Mouse (Mus musculus) forebrain, embryonic 11.5 days (tissue): Measurements from ENCODE around the gene Atcay. TPM values are rescaled to one million over a fixed set of nuclear protein-coding genes. Genes with fewer than 3 reads are reported as not detected.
"Not testable (repeated sequence)": the region's sequence is repeated elsewhere in the genome, so short reads cannot be mapped to it uniquely, and the experiment has no call there.

Source experiments
- ATAC-seq: fragments of 200-750 bp; cut with Nextera tagmentation; replicated peaks from 2 replicates; pipeline ENCODE4 v1.8.0; 2017; ENCODE audit warnings: moderate TSS enrichment; ENCODE audit not compliant: low FRiP score
- DNase-seq: peaks from one replicate; pipeline ENCODE4 v3.0.0-alpha.2; 2017; ENCODE audit warnings: low spot score
- H3K27ac ChIP-seq: fragments of 300-500 bp; sonication (generic); 2 replicates; pipeline ENCODE4 v1.5.1; 2014; ENCODE audit warnings: low read depth, low read length
- H3K27me3 ChIP-seq: fragments of 300-500 bp; sonication (generic); 2 replicates; pipeline ENCODE4 v1.6.1; 2014; ENCODE audit warnings: mild to moderate bottlenecking, low read length, mixed read lengths; ENCODE audit not compliant: control insufficient read depth, insufficient read depth
- H3K36me3 ChIP-seq: fragments of 300-500 bp; sonication (generic); 2 replicates; pipeline ENCODE4 v1.6.1; 2014; ENCODE audit warnings: mild to moderate bottlenecking, low read length, moderate library complexity, mixed read lengths; ENCODE audit not compliant: control insufficient read depth, insufficient read depth
- H3K4me1 ChIP-seq: fragments of 300-500 bp; sonication (generic); replicated peaks from 2 replicates; pipeline ENCODE4 v1.6.1; 2014; ENCODE audit warnings: low read length, mixed read lengths; ENCODE audit not compliant: control insufficient read depth, insufficient read depth
- H3K4me2 ChIP-seq: fragments of 300-500 bp; sonication (generic); 2 replicates; pipeline ENCODE4 v1.6.1; 2014; ENCODE audit warnings: low read depth, mild to moderate bottlenecking, low read length, moderate library complexity, mixed read lengths; ENCODE audit not compliant: severe bottlenecking
- H3K4me3 ChIP-seq: fragments of 300-500 bp; sonication (generic); 2 replicates; pipeline ENCODE4 v1.5.1; 2014; ENCODE audit warnings: low read depth, low read length
- H3K9ac ChIP-seq: fragments of 300-500 bp; sonication (generic); 2 replicates; pipeline ENCODE4 v1.6.1; 2014; ENCODE audit warnings: low read length
- H3K9me3 ChIP-seq: fragments of 300-500 bp; sonication (generic); 2 replicates; pipeline ENCODE4 v1.6.1; 2016; ENCODE audit warnings: low read length, mixed read lengths; ENCODE audit not compliant: control insufficient read depth
- WGBS: fragments of 180-500 bp; shearing (Covaris S2); extraction: QIAGEN DNeasy Blood & Tissue Kit; methylation state at CpG from one replicate; pipeline ENCODE4 v1.1.7; 2014; 5-methylcytosine and 5-hydroxymethylcytosine counted together
- polyA plus RNA-seq: library from polyadenylated mRNA; unstranded; fragments of >200 nt; fragmentation: Nextera tagmentation; extraction: Ambion mirVana; gene quantifications from 2 replicates; pipeline ENCODE4 v1.2.1, GENCODE M21; 2014

Atcay gene
- polyA plus RNA-seq, 1 experiment from 2014 or later: 20.9 TPM

DNA sequence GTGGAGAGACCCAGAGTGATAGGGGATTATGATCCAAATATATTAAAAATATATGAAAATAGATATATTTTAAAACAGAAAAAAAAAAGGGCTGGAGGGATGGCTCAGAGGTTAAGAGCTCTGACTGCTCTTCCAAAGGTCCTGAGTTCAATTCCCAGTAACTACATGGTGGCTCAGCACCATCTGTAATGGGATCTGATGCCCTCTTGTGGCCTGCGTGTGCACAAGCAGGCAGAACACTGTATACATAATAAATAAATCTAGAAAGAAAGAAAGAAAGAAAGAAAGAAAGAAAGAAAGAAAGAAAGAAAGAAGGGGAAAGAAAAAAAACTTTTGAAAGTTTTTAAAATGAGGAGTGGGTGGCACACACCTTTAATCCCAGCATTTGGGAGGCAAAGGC lies 13.4 kb downstream of the Atcay start:
- WGBS: 30% methylated on average over 1 of the region's 1 CpGs
- H3K4me3 ChIP-seq, H3K4me1 ChIP-seq, H3K36me3 ChIP-seq, DNase-seq, H3K27me3 ChIP-seq, H3K9me3 ChIP-seq, H3K9ac ChIP-seq, ATAC-seq, H3K27ac ChIP-seq, H3K4me2 ChIP-seq: not testable (repeated sequence)

DNA sequence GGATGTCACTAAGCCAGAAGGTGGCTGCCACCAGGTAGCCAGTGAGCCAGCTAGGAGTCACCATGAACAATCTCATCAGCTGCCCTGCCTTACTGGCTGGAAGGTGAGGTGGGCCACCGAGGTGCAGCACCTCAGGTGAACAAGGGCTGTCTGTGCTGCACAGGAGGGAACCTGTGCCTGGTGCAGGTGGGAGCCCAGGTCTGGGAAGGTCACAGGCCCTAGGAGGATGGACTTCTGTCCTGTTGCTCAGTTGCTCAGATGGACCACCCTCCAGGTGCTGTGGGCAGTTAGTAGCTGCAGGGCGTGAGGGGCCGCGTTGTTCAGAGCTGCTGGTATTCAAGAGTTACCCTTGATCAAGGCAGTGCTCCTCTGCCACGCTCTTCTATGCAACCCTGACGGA lies 13.8 kb downstream of the Atcay start:
- WGBS: 86% methylated on average over 6 of the region's 6 CpGs
- Histone ChIP-seq H3K4me1 (no peaks in the 10 kb centered on the region), H3K27ac (no peak overlapping the region), H3K4me3 (no peak overlapping the region), H3K9me3 (no peaks in the 10 kb centered on the region; the same call in 1 of the 2 replicates), H3K27me3 (no peaks in the 10 kb centered on the region), H3K36me3 (peaks cover 7% of the 10 kb centered on the region), H3K4me2 (no peak overlapping the region), H3K9ac (no peak overlapping the region)
- no peak for DNase-seq
- no peak for ATAC-seq

DNA sequence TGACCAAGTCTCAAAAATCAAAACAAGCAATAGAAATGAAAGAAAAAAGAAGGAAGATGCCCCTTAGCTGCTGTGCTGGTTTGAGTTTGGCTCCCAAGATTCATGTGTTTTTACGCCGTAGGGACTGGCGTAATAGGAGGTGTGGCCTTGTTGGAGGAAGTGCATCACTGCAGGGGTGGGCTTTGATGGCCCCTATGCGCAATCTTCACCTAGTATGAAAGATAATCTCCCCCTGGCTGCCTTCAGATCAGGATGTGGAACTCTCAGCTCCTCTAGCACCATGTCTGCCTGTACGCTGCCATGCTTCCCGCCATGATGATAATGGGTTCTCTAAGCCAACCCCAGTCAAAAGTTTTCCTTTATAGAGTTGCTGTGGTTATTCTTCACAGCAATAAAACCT lies 14.4 kb downstream of the Atcay start:
- peaks cover 11% of the 10 kb centered on the region for H3K36me3 ChIP-seq
- WGBS: 94% methylated on average over 6 of the region's 6 CpGs
- H3K4me1 ChIP-seq: no peaks in the 10 kb centered on the region
- DNase-seq (no peak), ATAC-seq (no peak)
- H3K27ac ChIP-seq: no peak overlapping the region
- no peak overlapping the region for H3K9ac ChIP-seq
- no peak overlapping the region for H3K4me2 ChIP-seq
- H3K4me3 ChIP-seq: no peak overlapping the region
- H3K27me3 ChIP-seq: no peaks in the 10 kb centered on the region
- no peaks in the 10 kb centered on the region; the same call in 1 of the 2 replicates for H3K9me3 ChIP-seq

DNA sequence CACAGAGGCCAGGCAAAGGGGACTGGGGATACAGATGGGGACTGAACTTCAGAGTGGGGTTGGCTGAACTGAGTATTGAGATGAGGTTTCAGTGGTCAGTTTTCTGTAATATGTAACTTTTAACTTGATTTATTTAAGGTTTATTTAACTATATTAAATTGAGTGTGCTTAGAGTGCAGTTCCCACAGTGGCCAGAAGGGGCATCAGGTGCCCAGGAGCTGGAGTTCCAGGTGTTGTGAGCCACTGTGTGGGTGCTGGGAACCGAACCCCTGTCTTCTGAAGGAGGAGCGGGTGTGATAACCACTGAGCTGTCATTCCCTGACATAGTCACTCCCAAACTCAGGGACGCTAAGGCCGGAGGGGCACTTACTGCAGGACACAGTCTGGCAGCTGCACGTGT lies 20.5 kb downstream of the Atcay start:
- H3K36me3 ChIP-seq: peaks cover 11% of the 10 kb centered on the region
- H3K4me3 ChIP-seq: no peak overlapping the region
- no peaks in the 10 kb centered on the region for H3K4me1 ChIP-seq
- DNase-seq (no peak), ATAC-seq (no peak)
- no peak overlapping the region for H3K27ac ChIP-seq
- 99% methylated on average over 5 of the region's 5 CpGs for WGBS
- H3K9ac ChIP-seq: no peak overlapping the region
- H3K4me2 ChIP-seq: no peak overlapping the region
- H3K27me3 ChIP-seq: no peaks in the 10 kb centered on the region
- no peaks in the 10 kb centered on the region; the same call in 1 of the 2 replicates for H3K9me3 ChIP-seq

DNA sequence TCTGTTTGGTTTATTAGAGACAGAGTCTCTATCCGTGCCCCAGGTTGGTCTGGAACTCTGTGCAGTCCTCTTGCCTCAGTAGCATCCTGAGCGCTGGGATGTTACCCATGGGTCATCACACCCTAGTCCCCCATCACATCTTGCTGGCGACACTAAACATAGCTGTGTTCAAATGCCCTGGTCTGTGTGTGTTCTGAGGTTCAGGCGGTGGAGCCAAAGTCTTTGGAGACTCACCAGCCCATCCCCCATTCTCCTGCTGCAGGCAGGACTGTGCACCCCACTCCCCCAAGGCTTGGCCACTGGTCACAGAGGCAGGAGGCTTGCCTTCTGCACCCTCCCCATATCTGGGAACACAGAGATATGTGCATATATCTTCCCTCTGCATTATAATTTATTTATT lies 26.5 kb downstream of the Atcay start:
- ATAC-seq: no peak
- H3K27ac ChIP-seq: no peak overlapping the region
- no peaks in the 10 kb centered on the region for H3K27me3 ChIP-seq
- H3K4me1 ChIP-seq: no peaks in the 10 kb centered on the region
- no peaks in the 10 kb centered on the region for H3K9me3 ChIP-seq
- no peak overlapping the region for H3K9ac ChIP-seq
- 71% methylated on average over 4 of the region's 4 CpGs for WGBS
- no peak overlapping the region for H3K4me3 ChIP-seq
- DNase-seq: no peak
- H3K4me2 ChIP-seq: no peak overlapping the region
- no peaks in the 10 kb centered on the region for H3K36me3 ChIP-seq

DNA sequence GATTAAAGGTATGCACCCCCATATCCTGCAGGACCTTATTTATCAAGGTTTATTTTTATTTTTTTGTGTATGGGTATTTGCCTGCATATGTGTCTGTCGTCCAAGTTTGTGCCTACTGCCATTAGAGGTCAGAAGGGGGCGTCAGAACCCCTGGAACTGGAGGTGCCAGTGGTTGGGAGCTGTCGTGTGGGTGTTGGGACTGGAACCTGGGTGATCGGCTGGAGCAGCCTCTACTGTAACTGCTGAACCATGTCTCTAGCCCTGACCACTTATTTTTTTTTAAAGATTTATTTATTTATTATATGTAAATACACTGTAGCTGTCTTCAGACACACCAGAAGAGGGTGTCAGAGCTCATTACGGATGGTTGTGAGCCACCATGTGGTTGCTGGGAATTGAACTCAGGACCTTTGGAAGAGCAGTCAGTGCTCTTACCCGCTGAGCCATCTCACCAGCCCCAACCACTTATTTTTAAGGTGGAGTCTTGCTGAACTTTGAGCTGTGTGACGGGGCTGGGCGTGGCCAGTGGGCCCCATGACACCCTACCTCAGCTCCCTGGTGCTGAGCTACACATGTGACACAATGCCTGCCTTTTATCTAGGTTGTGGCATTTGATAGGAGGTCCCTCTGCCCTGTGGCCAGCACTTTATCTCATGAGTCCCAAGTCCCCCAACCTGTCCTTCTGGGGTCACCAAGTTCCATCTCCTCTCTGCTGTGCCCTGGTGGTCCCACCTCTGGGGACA lies 27.5 kb downstream of the Atcay start:
- no peaks in the 10 kb centered on the region for H3K36me3 ChIP-seq
- H3K4me2 ChIP-seq: no peak overlapping the region
- DNase-seq: no peak
- 72% methylated on average over 8 of the region's 8 CpGs for WGBS
- no peak overlapping the region for H3K9ac ChIP-seq
- no peaks in the 10 kb centered on the region for H3K27me3 ChIP-seq
- H3K9me3 ChIP-seq: no peaks in the 10 kb centered on the region
- H3K4me3 ChIP-seq: no peak overlapping the region
- H3K4me1 ChIP-seq: no peaks in the 10 kb centered on the region
- H3K27ac ChIP-seq: no peak overlapping the region
- ATAC-seq: no peak; the same call in 1 of the 2 replicates

DNA sequence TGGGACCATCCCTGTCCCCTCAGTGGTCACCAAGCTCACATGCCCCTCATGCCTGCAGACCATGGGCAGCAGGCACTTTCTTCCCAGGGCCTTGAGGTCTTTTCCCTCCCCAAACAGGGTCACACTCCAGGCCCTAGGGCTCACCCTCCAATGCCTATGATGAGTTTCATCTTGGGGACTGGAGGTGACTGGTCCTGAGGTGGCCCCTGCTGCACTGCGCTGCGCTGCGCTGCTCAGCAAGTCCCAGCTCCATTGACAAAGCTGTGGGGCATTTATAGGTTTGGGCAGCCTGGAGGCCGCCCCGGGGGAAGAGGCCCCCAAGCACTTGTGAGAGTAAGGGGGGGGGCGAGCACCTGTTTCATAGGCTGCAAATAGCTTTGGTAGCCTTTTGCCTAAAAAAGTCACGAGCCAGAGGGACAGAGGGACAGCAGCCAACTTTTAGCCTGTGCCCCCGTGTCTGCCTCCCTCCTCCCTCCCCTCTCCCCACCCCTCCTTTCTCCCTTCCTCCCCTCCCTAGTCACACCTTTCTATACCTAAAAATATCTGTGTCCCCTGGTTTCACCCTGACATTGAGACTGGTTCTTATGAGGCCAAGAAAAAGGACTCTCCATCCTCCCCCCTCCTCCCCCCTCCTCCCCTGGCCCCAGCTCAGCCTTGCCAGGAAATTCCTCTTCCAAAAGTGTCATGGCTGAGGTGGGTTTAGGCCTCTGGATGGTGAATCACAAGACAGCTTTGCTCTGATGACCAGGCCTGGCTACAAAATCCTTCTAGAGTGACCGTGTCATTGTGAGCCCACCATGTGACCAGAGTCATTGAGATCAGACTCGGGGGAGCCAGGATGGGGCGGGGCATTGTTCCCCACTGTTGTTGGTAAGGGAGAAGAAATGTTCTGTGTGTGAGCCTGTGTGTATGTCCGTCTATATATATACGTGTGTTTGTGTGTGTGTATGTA lies 28.6 kb downstream of the Atcay start, which contains the start of gene Nmrk2:
Gene Nmrk2 (minus strand): TSS at position 245 of the 952 bp plus-strand sequence.
- no peak within 1 kb of the TSS for H3K4me3 ChIP-seq
- H3K27me3 ChIP-seq: peaks cover 3% of the 10 kb centered on the region; the same call in 1 of the 2 replicates
- H3K27ac ChIP-seq: no peak within 1 kb of the TSS
- no peaks in the 10 kb centered on the region for H3K36me3 ChIP-seq
- H3K9me3 ChIP-seq: no peaks in the 10 kb centered on the region
- H3K4me1 ChIP-seq: no peaks in the 10 kb centered on the region
- H3K9ac ChIP-seq: no peak within 1 kb of the TSS
- 61% methylated on average over 13 of the region's 13 CpGs for WGBS
- no peak within 1 kb of the TSS for H3K4me2 ChIP-seq
- ATAC-seq (no peak), DNase-seq (no peak)

DNA sequence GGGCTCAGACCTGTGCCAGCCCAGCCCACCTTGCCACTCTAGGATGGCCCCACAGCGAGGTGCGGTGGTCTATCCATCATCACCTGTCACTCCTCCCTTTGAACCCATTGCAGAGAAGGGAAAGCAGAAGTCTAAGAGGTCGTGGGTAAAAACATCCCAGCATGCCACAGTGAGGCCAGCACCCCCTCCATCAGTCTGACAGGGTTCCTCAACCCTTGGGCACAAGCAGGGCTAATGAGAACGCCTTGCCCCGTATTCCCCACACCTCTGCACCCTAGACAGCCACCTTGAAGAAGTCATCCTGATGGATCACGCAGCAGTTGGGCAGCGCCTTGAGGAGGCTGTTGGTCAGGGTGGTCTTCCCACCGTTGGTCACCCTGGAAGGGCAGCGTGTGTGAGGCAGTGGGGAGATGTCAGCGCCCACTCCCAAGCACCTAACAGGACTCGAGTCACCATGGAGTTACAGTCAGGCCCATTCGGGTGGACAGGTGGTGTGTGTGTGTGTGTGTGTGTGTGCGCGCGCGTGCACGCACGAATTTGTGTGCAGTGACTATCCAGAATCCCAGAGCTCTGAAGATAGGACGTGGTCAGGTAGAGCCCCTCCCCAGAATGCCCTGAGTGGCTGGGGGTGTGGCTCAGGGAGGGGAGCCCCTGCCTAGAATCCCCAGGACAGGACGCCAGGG lies 29.9 kb downstream of the Atcay start:
- WGBS: 81% methylated on average over 20 of the region's 20 CpGs
- Histone ChIP-seq H3K36me3 (no peaks in the 10 kb centered on the region), H3K4me3 (no peak overlapping the region), H3K4me2 (no peak overlapping the region), H3K9me3 (no peaks in the 10 kb centered on the region), H3K9ac (no peak overlapping the region), H3K27me3 (peaks cover 6% of the 10 kb centered on the region), H3K4me1 (no peaks in the 10 kb centered on the region), H3K27ac (no peak overlapping the region)
- DNase-seq: no peak
- no peak for ATAC-seq
